Mouse (Mus musculus) stomach, embryonic 14.5 days (tissue): ENCODE results near the gene Prdx6b. TPM values are rescaled to one million over a fixed set of nuclear protein-coding genes. Genes with fewer than 3 reads are reported as not detected.

Experiments used
- ATAC-seq: fragments of 200-750 bp; cut with Nextera tagmentation; 2 replicates; pipeline ENCODE4 v1.8.0; 2017; ENCODE audit warnings: low read depth, moderate TSS enrichment; ENCODE audit not compliant: insufficient number of reproducible peaks, insufficient read depth, low FRiP score
- H3K27ac ChIP-seq: fragments of 300-500 bp; sonication (generic); 2 replicates; pipeline ENCODE4 v1.5.1; 2014; ENCODE audit warnings: mild to moderate bottlenecking, low read length, moderate library complexity, mixed read lengths
- H3K27me3 ChIP-seq: fragments of 300-500 bp; sonication (generic); 2 replicates; pipeline ENCODE4 v1.6.1; 2014; ENCODE audit warnings: low read length, control low read depth, mixed read lengths; ENCODE audit not compliant: control insufficient read depth, insufficient read depth
- H3K36me3 ChIP-seq: fragments of 300-500 bp; sonication (generic); 2 replicates; pipeline ENCODE4 v1.6.1; 2014; ENCODE audit warnings: mild to moderate bottlenecking, control low read depth, low read length, moderate library complexity, mixed read lengths; ENCODE audit not compliant: control insufficient read depth, insufficient read depth
- H3K4me1 ChIP-seq: fragments of 300-500 bp; sonication (generic); 2 replicates; pipeline ENCODE4 v1.6.1; 2014; ENCODE audit warnings: low read length, control low read depth, mixed read lengths; ENCODE audit not compliant: control insufficient read depth, insufficient read depth
- H3K4me2 ChIP-seq: fragments of 300-500 bp; sonication (generic); replicated peaks from 2 replicates; pipeline ENCODE4 v1.6.1; 2014; ENCODE audit warnings: low read depth, low read length, control low read depth
- H3K4me3 ChIP-seq: fragments of 300-500 bp; sonication (generic); 2 replicates; pipeline ENCODE4 v1.5.1; 2014; ENCODE audit warnings: low read depth, low read length, control low read depth
- H3K9ac ChIP-seq: fragments of 300-500 bp; sonication (generic); replicated peaks from 2 replicates; pipeline ENCODE4 v1.6.1; 2014; ENCODE audit warnings: low read depth, mild to moderate bottlenecking, control low read depth, low read length, moderate library complexity, mixed read lengths
- H3K9me3 ChIP-seq: fragments of 300-500 bp; sonication (generic); 2 replicates; pipeline ENCODE4 v1.6.1; 2016; ENCODE audit warnings: low read depth, low read length, control low read depth; ENCODE audit not compliant: control insufficient read depth
- WGBS: fragments of 180-500 bp; shearing (Covaris S2); extraction: QIAGEN DNeasy Blood & Tissue Kit; methylation state at CpG from one replicate; pipeline ENCODE4 v1.1.7; 2014; 5-methylcytosine and 5-hydroxymethylcytosine counted together
- polyA plus RNA-seq: library from polyadenylated mRNA; unstranded; fragments of >200 nt; fragmentation: Nextera tagmentation; extraction: Ambion mirVana; gene quantifications from 2 replicates; pipeline ENCODE4 v1.2.1, GENCODE M21; 2014

Gene Prdx6b
- polyA plus RNA-seq, 1 experiment from 2014 or later, result not detected

DNA sequence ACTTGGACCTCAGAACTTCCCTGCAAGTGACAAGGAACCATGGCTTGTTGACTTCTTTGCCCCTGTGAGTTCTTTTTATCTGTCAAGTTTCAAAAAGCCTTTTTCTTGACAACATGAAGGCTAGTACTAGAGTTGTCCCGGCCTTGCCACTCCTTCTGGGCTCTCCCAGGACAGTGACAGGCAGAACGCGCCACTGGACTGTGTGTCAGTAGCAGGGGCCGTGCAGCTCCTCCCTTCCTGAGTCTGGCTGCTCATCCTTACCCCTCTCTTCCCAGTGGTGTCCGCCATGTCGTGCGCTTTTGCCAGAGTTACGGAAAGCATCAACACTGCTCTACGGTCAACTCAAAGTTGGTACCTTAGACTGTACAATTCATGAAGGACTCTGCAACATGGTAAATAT is 48.3 kb downstream of the Prdx6b start:
- ATAC-seq, result no peak
- Histone ChIP-seq H3K9ac (no peak overlapping the region), H3K4me3 (no peak overlapping the region), H3K9me3 (no peaks in the 10 kb centered on the region), H3K4me1 (no peaks in the 10 kb centered on the region), H3K4me2 (no peak overlapping the region), H3K27me3 (no peaks in the 10 kb centered on the region), H3K36me3 (peaks cover 69% of the 10 kb centered on the region), H3K27ac (no peak overlapping the region)
- WGBS, result 97% methylated on average over 9 of the region's 9 CpGs

Other genes with a start within 250 kb of the Prdx6b start
- 72.5 and 78.6 TPM in 2 replicates for gene Pde1a, start 163.0 kb upstream of the Prdx6b start, polyA plus RNA-seq
- 91.8 and 99.3 TPM in 2 replicates for gene Dnajc10, start 23.0 kb downstream of the Prdx6b start, polyA plus RNA-seq
- 1.6 and 2.0 TPM in 2 replicates for gene Frzb, start 155.2 kb downstream of the Prdx6b start, polyA plus RNA-seq